Mouse (Mus musculus): ENCODE measurements around the gene Nol4l. TPM values are rescaled to one million over a fixed set of nuclear protein-coding genes. Genes with fewer than 3 reads are reported as not detected.
A peak's percentile ranks its signal among the peaks of the same experiment; 100 is the strongest.

The Nol4l gene
- polyA plus RNA-seq, 1 experiment from 2014 or later = 11.0 TPM

GRCm38 (mm10) chr2:153479486-153479885, 50.3 kb downstream of the Nol4l start:
- Histone ChIP-seq H3K36me3 (no peaks in the 10 kb centered on the region; the same call in 1 of the 2 replicates), H3K4me1 (peaks cover 77% of the 10 kb centered on the region), H3K27ac (replicated peaks) (peak overlapping the region; percentile 57), H3K9me3 (no peaks in the 10 kb centered on the region), H3K27me3 (replicated peaks) (no peaks in the 10 kb centered on the region), H3K9ac (no peak overlapping the region), H3K4me2 (no peak overlapping the region), H3K4me3 (no peak overlapping the region)
- ATAC-seq (ENCODE audit: extremely low read depth, insufficient number of reproducible peaks, low FRiP score, low TSS enrichment) = no peak
- 64% methylated on average over 1 of the region's 1 CpGs for WGBS

- peak overlapping the region; percentile 60 for H3K9ac ChIP-seq
- H3K4me2 ChIP-seq = no peak overlapping the region
- no peak for ATAC-seq (ENCODE audit: extremely low read depth, insufficient number of reproducible peaks, low FRiP score, low TSS enrichment)
- H3K27ac ChIP-seq (replicated peaks) = peak overlapping the region; percentile 57
- no peaks in the 10 kb centered on the region for H3K27me3 ChIP-seq (replicated peaks)
- H3K36me3 ChIP-seq = no peaks in the 10 kb centered on the region; the same call in 1 of the 2 replicates
- H3K4me1 ChIP-seq = peaks cover 77% of the 10 kb centered on the region
- no peak overlapping the region for H3K4me3 ChIP-seq
- WGBS = 10% methylated on average over 4 of the region's 4 CpGs
- H3K9me3 ChIP-seq = no peaks in the 10 kb centered on the region
Measured at GRCm38 (mm10) chr2:153478583-153478982, 51.2 kb downstream of the Nol4l start.

- Histone ChIP-seq H3K27me3 (replicated peaks) (no peaks in the 10 kb centered on the region), H3K9me3 (no peaks in the 10 kb centered on the region), H3K4me3 (no peak overlapping the region), H3K36me3 (no peaks in the 10 kb centered on the region), H3K27ac (replicated peaks) (peak overlapping the region; percentile 93), H3K4me2 (peak overlapping the region; percentile 26), H3K9ac (peak overlapping the region; percentile 55), H3K4me1 (peaks cover 66% of the 10 kb centered on the region)
- peak; percentile 60; the same call in 1 of the 2 replicates for ATAC-seq (ENCODE audit: extremely low read depth, insufficient number of reproducible peaks, low FRiP score, low TSS enrichment)
- 13% methylated on average over 4 of the region's 4 CpGs for WGBS
Measured at GRCm38 (mm10) chr2:153475114-153476112, 54.4 kb downstream of the Nol4l start.

GRCm38 (mm10) chr2:153470983-153471382, 58.8 kb downstream of the Nol4l start:
- ATAC-seq (ENCODE audit: extremely low read depth, insufficient number of reproducible peaks, low FRiP score, low TSS enrichment) = no peak
- H3K27me3 ChIP-seq (replicated peaks) = no peaks in the 10 kb centered on the region
- no peak overlapping the region for H3K27ac ChIP-seq (replicated peaks)
- no peak overlapping the region for H3K4me2 ChIP-seq
- H3K9me3 ChIP-seq = no peaks in the 10 kb centered on the region
- H3K4me1 ChIP-seq = peaks cover 59% of the 10 kb centered on the region
- no peaks in the 10 kb centered on the region for H3K36me3 ChIP-seq
- H3K4me3 ChIP-seq = no peak overlapping the region
- no peak overlapping the region for H3K9ac ChIP-seq
- WGBS = 66% methylated on average over 3 of the region's 3 CpGs

GRCm38 (mm10) chr2:153469764-153470163, 60.0 kb downstream of the Nol4l start:
- no peak for ATAC-seq (ENCODE audit: extremely low read depth, insufficient number of reproducible peaks, low FRiP score, low TSS enrichment)
- peak overlapping the region; percentile 42; the same call in 1 of the 2 replicates for H3K27ac ChIP-seq (replicated peaks)

GRCm38 (mm10) chr2:153469317-153469716, 60.5 kb downstream of the Nol4l start:
- 48% methylated on average over 2 of the region's 2 CpGs for WGBS
- H3K4me2 ChIP-seq = no peak overlapping the region
- no peaks in the 10 kb centered on the region for H3K9me3 ChIP-seq
- H3K27ac ChIP-seq (replicated peaks) = peak overlapping the region; percentile 42; the same call in 1 of the 2 replicates
- ATAC-seq (ENCODE audit: extremely low read depth, insufficient number of reproducible peaks, low FRiP score, low TSS enrichment) = no peak
- H3K9ac ChIP-seq = 0 out of 2 replicates have a peak overlapping the region, but pooled peaks have one; percentile 14
- no peaks in the 10 kb centered on the region for H3K27me3 ChIP-seq (replicated peaks)
- H3K4me3 ChIP-seq = no peak overlapping the region
- no peaks in the 10 kb centered on the region for H3K36me3 ChIP-seq
- peaks cover 42% of the 10 kb centered on the region for H3K4me1 ChIP-seq

More at GRCm38 (mm10) chr2:153469764-153470163, 60.0 kb downstream of the Nol4l start:
- H3K4me3 ChIP-seq = no peak overlapping the region
- no peak overlapping the region for H3K4me2 ChIP-seq
- H3K36me3 ChIP-seq = no peaks in the 10 kb centered on the region
- H3K9me3 ChIP-seq = no peaks in the 10 kb centered on the region
- 39% methylated on average over 4 of the region's 4 CpGs for WGBS
- H3K4me1 ChIP-seq = peaks cover 47% of the 10 kb centered on the region
- H3K9ac ChIP-seq = 0 out of 2 replicates have a peak overlapping the region, but pooled peaks have one; percentile 24
- no peaks in the 10 kb centered on the region for H3K27me3 ChIP-seq (replicated peaks)

- H3K27me3 ChIP-seq (replicated peaks) = no peaks in the 10 kb centered on the region
- peaks cover 32% of the 10 kb centered on the region for H3K4me1 ChIP-seq
- no peak overlapping the region for H3K9ac ChIP-seq
- no peak for ATAC-seq (ENCODE audit: extremely low read depth, insufficient number of reproducible peaks, low FRiP score, low TSS enrichment)
- no peak overlapping the region for H3K4me3 ChIP-seq
- peaks cover 14% of the 10 kb centered on the region for H3K36me3 ChIP-seq
- peaks cover 8% of the 10 kb centered on the region; the same call in 1 of the 2 replicates for H3K9me3 ChIP-seq
- no peak overlapping the region for H3K4me2 ChIP-seq
- no peak overlapping the region for H3K27ac ChIP-seq (replicated peaks)
- WGBS = 43% methylated on average over 1 of the region's 1 CpGs
Measured at GRCm38 (mm10) chr2:153467372-153467771, 62.4 kb downstream of the Nol4l start.

- ATAC-seq (ENCODE audit: extremely low read depth, insufficient number of reproducible peaks, low FRiP score, low TSS enrichment) = no peak
- Histone ChIP-seq H3K36me3 (peaks cover 14% of the 10 kb centered on the region), H3K27ac (replicated peaks) (no peak overlapping the region), H3K4me1 (peaks cover 32% of the 10 kb centered on the region), H3K4me3 (no peak overlapping the region), H3K9me3 (peaks cover 8% of the 10 kb centered on the region; the same call in 1 of the 2 replicates), H3K27me3 (replicated peaks) (no peaks in the 10 kb centered on the region), H3K4me2 (no peak overlapping the region), H3K9ac (no peak overlapping the region)
- WGBS = 76% methylated on average over 3 of the region's 3 CpGs
Measured at GRCm38 (mm10) chr2:153463257-153463656, 66.5 kb downstream of the Nol4l start.

- Histone ChIP-seq H3K4me1 (peaks cover 74% of the 10 kb centered on the region), H3K9ac (0 out of 2 replicates have a peak overlapping the region, but pooled peaks have one; percentile 0), H3K9me3 (peaks cover 3% of the 10 kb centered on the region; the same call in 1 of the 2 replicates), H3K27ac (replicated peaks) (peak overlapping the region; percentile 46), H3K4me3 (no peak overlapping the region), H3K36me3 (peaks cover 5% of the 10 kb centered on the region), H3K27me3 (replicated peaks) (no peaks in the 10 kb centered on the region), H3K4me2 (no peak overlapping the region)
- no peak for ATAC-seq (ENCODE audit: extremely low read depth, insufficient number of reproducible peaks, low FRiP score, low TSS enrichment)
- WGBS = 44% methylated on average over 3 of the region's 3 CpGs
Measured at GRCm38 (mm10) chr2:153458022-153458441, 71.7 kb downstream of the Nol4l start.

GRCm38 (mm10) chr2:153457467-153457866, 72.3 kb downstream of the Nol4l start:
- H3K4me1 ChIP-seq = peaks cover 74% of the 10 kb centered on the region
- no peak overlapping the region for H3K4me2 ChIP-seq
- WGBS = 41% methylated on average over 4 of the region's 4 CpGs
- peak overlapping the region; percentile 46 for H3K27ac ChIP-seq (replicated peaks)
- H3K27me3 ChIP-seq (replicated peaks) = no peaks in the 10 kb centered on the region
- H3K9ac ChIP-seq = no peak overlapping the region
- H3K4me3 ChIP-seq = no peak overlapping the region
- no peaks in the 10 kb centered on the region for H3K9me3 ChIP-seq
- no peak for ATAC-seq (ENCODE audit: extremely low read depth, insufficient number of reproducible peaks, low FRiP score, low TSS enrichment)
- H3K36me3 ChIP-seq = no peaks in the 10 kb centered on the region

- no peak for ATAC-seq (ENCODE audit: extremely low read depth, insufficient number of reproducible peaks, low FRiP score, low TSS enrichment)
- no peaks in the 10 kb centered on the region for H3K9me3 ChIP-seq
- H3K27ac ChIP-seq (replicated peaks) = peak overlapping the region; percentile 62
- no peaks in the 10 kb centered on the region for H3K36me3 ChIP-seq
- no peak overlapping the region for H3K4me2 ChIP-seq
- no peak overlapping the region for H3K4me3 ChIP-seq
- no peaks in the 10 kb centered on the region for H3K27me3 ChIP-seq (replicated peaks)
- peaks cover 66% of the 10 kb centered on the region for H3K4me1 ChIP-seq
- peak overlapping the region; percentile 54 for H3K9ac ChIP-seq
- 28% methylated on average over 9 of the region's 9 CpGs for WGBS
Measured at GRCm38 (mm10) chr2:153454841-153455506, 74.8 kb downstream of the Nol4l start.

All from heart, embryonic 13.5 days (tissue).